Mouse (Mus musculus) erythroblast, embryonic 14.5 days (primary cell): ENCODE results near the gene Poc5.

Source experiments
- GATA1 ChIP-seq: IDR thresholded peaks from 2 replicates; pipeline ENCODE4 v1.6.1; 2012; ENCODE audit warnings: low read length, inconsistent platforms, mixed read lengths
- TAL1 ChIP-seq: IDR thresholded peaks from 3 replicates; pipeline ENCODE4 v1.6.1; 2012; ENCODE audit warnings: low read length, inconsistent platforms, mixed read lengths

GRCm38 (mm10) chr13:96433648-96434190, 45.6 kb downstream of the Poc5 start:
- no peak for TF ChIP-seq GATA1
- TF ChIP-seq TAL1 = no peak
